Mouse (Mus musculus) heart, embryonic 14.5 days (tissue): Measurements from ENCODE around the gene Elfn1. TPM values are rescaled to one million over a fixed set of nuclear protein-coding genes. Genes with fewer than 3 reads are reported as not detected.

Experiments used
- ATAC-seq: fragments of 200-750 bp; cut with Nextera tagmentation; 2 replicates; pipeline ENCODE4 v1.8.0; 2017; ENCODE audit warnings: low read depth, moderate TSS enrichment; ENCODE audit not compliant: insufficient number of reproducible peaks, insufficient read depth, low FRiP score
- H3K27ac ChIP-seq, 2 experiments: fragments of 200-500 bp in 1 of 2; fragments of 300-500 bp in 1 of 2; sonication (generic) in 1 of 2; replicated peaks in 1 of 2; 2 replicates each; pipeline ENCODE4 v1.5.1; 2012 to 2014; ENCODE audit warnings: low read depth in 2 of 2, low read length in 2 of 2, control low read depth in 1 of 2, mild to moderate bottlenecking in 1 of 2, mixed read lengths in 1 of 2; ENCODE audit not compliant: control insufficient read depth in 1 of 2, insufficient read depth in 1 of 2
- H3K27me3 ChIP-seq: fragments of 300-500 bp; sonication (generic); 2 replicates; pipeline ENCODE4 v1.6.1; 2014; ENCODE audit warnings: mild to moderate bottlenecking, low read length, control low read depth; ENCODE audit not compliant: control insufficient read depth, insufficient read depth
- H3K36me3 ChIP-seq: fragments of 300-500 bp; sonication (generic); 2 replicates; pipeline ENCODE4 v1.6.1; 2014; ENCODE audit warnings: mild to moderate bottlenecking, control low read depth, low read length, mixed read lengths; ENCODE audit not compliant: control insufficient read depth, insufficient read depth
- H3K4me1 ChIP-seq, 2 experiments: fragments of 200-500 bp in 1 of 2; fragments of 300-500 bp in 1 of 2; sonication (generic) in 1 of 2; 2 replicates each; pipeline ENCODE4 v1.6.1; 2012 to 2014; ENCODE audit warnings: low read length in 2 of 2, control low read depth in 1 of 2, mixed read lengths in 1 of 2; ENCODE audit not compliant: control insufficient read depth in 2 of 2, insufficient read depth in 2 of 2
- H3K4me2 ChIP-seq: fragments of 300-500 bp; sonication (generic); 2 replicates; pipeline ENCODE4 v1.6.1; 2014; ENCODE audit warnings: mild to moderate bottlenecking, low read length
- H3K4me3 ChIP-seq, 2 experiments: fragments of 200-500 bp in 1 of 2; fragments of 300-500 bp in 1 of 2; sonication (generic) in 1 of 2; 2 replicates each; pipeline ENCODE4 v1.5.1; 2012 to 2014; ENCODE audit warnings: low read length in 2 of 2, mild to moderate bottlenecking in 2 of 2, control low read depth in 1 of 2, low read depth in 1 of 2, moderate library complexity in 1 of 2; ENCODE audit not compliant: control insufficient read depth in 1 of 2, insufficient read depth in 1 of 2
- H3K9ac ChIP-seq: fragments of 300-500 bp; sonication (generic); 2 replicates; pipeline ENCODE4 v1.6.1; 2014; ENCODE audit warnings: mild to moderate bottlenecking, low read length
- H3K9me3 ChIP-seq: fragments of 300-500 bp; sonication (generic); 2 replicates; pipeline ENCODE4 v1.6.1; 2016; ENCODE audit warnings: low read length, control low read depth; ENCODE audit not compliant: control insufficient read depth
- WGBS: fragments of 180-500 bp; shearing (Covaris S2); extraction: QIAGEN DNeasy Blood & Tissue Kit; methylation state at CpG from one replicate; pipeline ENCODE4 v1.1.7; 2014; 5-methylcytosine and 5-hydroxymethylcytosine counted together
- polyA plus RNA-seq: library from polyadenylated mRNA; unstranded; fragments of >200 nt; fragmentation: Nextera tagmentation; extraction: Ambion mirVana; gene quantifications from 2 replicates; pipeline ENCODE4 v1.2.1, GENCODE M21; 2014

Gene Elfn1
- polyA plus RNA-seq, 1 experiment from 2014 or later = not detected

- 61% methylated on average over 3 of the region's 3 CpGs for whole genome bisulfite sequencing
- Histone ChIP-seq H3K9ac (no peak overlapping the region), H3K27ac (no peak overlapping the region), H3K4me3 (no peak overlapping the region), H3K27me3 (no peaks in the 10 kb centered on the region), H3K36me3 (no peaks in the 10 kb centered on the region), H3K4me2 (no peak overlapping the region), H3K9me3 (no peaks in the 10 kb centered on the region), H3K4me1 (peaks cover 15 to 19% of the 10 kb centered on the region in 2 experiments)
- ATAC-seq = no peak
These were observed 102.7 kb downstream of the Elfn1 start for GRCm38 (mm10) chr5:140010405-140010804.

- no peak overlapping the region for H3K4me2 ChIP-seq
- H3K9me3 ChIP-seq = no peaks in the 10 kb centered on the region
- peaks cover 15 to 18% of the 10 kb centered on the region in 2 experiments for H3K4me1 ChIP-seq
- H3K27me3 ChIP-seq = no peaks in the 10 kb centered on the region
- H3K27ac ChIP-seq = no peak overlapping the region
- no peak overlapping the region for H3K9ac ChIP-seq
- WGBS = 83% methylated on average over 12 of the region's 12 CpGs
- no peak for ATAC-seq
- no peak overlapping the region for H3K4me3 ChIP-seq
- H3K36me3 ChIP-seq = no peaks in the 10 kb centered on the region
These were observed 104.7 kb downstream of the Elfn1 start for GRCm38 (mm10) chr5:140012286-140012967.

GRCm38 (mm10) chr5:140013652-140014051 is 105.9 kb downstream of the Elfn1 start:
- Histone ChIP-seq H3K4me3 (no peak overlapping the region), H3K27me3 (no peaks in the 10 kb centered on the region), H3K4me1 (peaks cover 15 to 16% of the 10 kb centered on the region in 2 experiments), H3K36me3 (no peaks in the 10 kb centered on the region), H3K9ac (peak overlapping the region; percentile 46; the same call in 1 of the 2 replicates), H3K4me2 (no peak overlapping the region), H3K27ac (peak overlapping the region in 1 of 2 experiments; percentile 28; a peak in 1 of 4 replicates), H3K9me3 (no peaks in the 10 kb centered on the region)
- ATAC-seq = no peak
- 50% methylated on average over 5 of the region's 5 CpGs for WGBS

- Histone ChIP-seq H3K9ac (no peak overlapping the region), H3K4me1 (peaks cover 17 to 24% of the 10 kb centered on the region in 2 experiments), H3K36me3 (no peaks in the 10 kb centered on the region), H3K9me3 (no peaks in the 10 kb centered on the region), H3K4me3 (no peak overlapping the region), H3K27ac (no peak overlapping the region), H3K4me2 (no peak overlapping the region), H3K27me3 (no peaks in the 10 kb centered on the region)
- ATAC-seq = no peak
- WGBS = 93% methylated on average over 1 of the region's 1 CpGs
These were observed 109.2 kb downstream of the Elfn1 start for GRCm38 (mm10) chr5:140016896-140017295.

GRCm38 (mm10) chr5:140018780-140019179 is 111.0 kb downstream of the Elfn1 start:
- Histone ChIP-seq H3K4me3 (no peak overlapping the region), H3K27ac (no peak overlapping the region), H3K4me2 (no peak overlapping the region), H3K36me3 (no peaks in the 10 kb centered on the region), H3K27me3 (no peaks in the 10 kb centered on the region), H3K9me3 (no peaks in the 10 kb centered on the region), H3K9ac (no peak overlapping the region), H3K4me1 (peaks cover 9 to 13% of the 10 kb centered on the region in 2 experiments)
- WGBS = 92% methylated on average over 7 of the region's 7 CpGs
- ATAC-seq = no peak

GRCm38 (mm10) chr5:140019616-140020015 is 111.9 kb downstream of the Elfn1 start:
- H3K36me3 ChIP-seq = no peaks in the 10 kb centered on the region
- no peak overlapping the region for H3K27ac ChIP-seq
- peaks cover 2 to 7% of the 10 kb centered on the region in 2 experiments; a peak in 3 of 4 replicates for H3K4me1 ChIP-seq
- WGBS = 97% methylated on average over 1 of the region's 1 CpGs
- H3K4me2 ChIP-seq = no peak overlapping the region
- H3K9me3 ChIP-seq = no peaks in the 10 kb centered on the region
- H3K27me3 ChIP-seq = no peaks in the 10 kb centered on the region
- no peak overlapping the region for H3K4me3 ChIP-seq
- H3K9ac ChIP-seq = no peak overlapping the region
- no peak for ATAC-seq

GRCm38 (mm10) chr5:140021755-140022154 is 114.0 kb downstream of the Elfn1 start:
- WGBS = 67% methylated on average over 10 of the region's 10 CpGs
- no peaks in the 10 kb centered on the region for H3K36me3 ChIP-seq

GRCm38 (mm10) chr5:140022861-140023260 is 115.1 kb downstream of the Elfn1 start:
- Histone ChIP-seq H3K36me3 (no peaks in the 10 kb centered on the region), H3K4me1 (peaks cover 2 to 7% of the 10 kb centered on the region in 2 experiments; a peak in 2 of 4 replicates), H3K4me2 (no peak overlapping the region), H3K9me3 (no peaks in the 10 kb centered on the region), H3K4me3 (no peak overlapping the region), H3K27me3 (no peaks in the 10 kb centered on the region), H3K27ac (no peak overlapping the region), H3K9ac (no peak overlapping the region)
- WGBS = 89% methylated on average over 6 of the region's 6 CpGs
- no peak for ATAC-seq

More at GRCm38 (mm10) chr5:140021755-140022154, 114.0 kb downstream of the Elfn1 start:
- Histone ChIP-seq H3K4me3 (no peak overlapping the region), H3K9me3 (no peaks in the 10 kb centered on the region), H3K27me3 (no peaks in the 10 kb centered on the region), H3K27ac (no peak overlapping the region), H3K4me2 (no peak overlapping the region), H3K4me1 (peaks cover 2 to 7% of the 10 kb centered on the region in 2 experiments; a peak in 2 of 4 replicates), H3K9ac (no peak overlapping the region)
- no peak for ATAC-seq
